Mouse (Mus musculus) CH12.LX (cell line): Measurements from ENCODE around the gene Atp6v0b. TPM values are rescaled to one million over a fixed set of nuclear protein-coding genes. Genes with fewer than 3 reads are reported as not detected.

ENCODE experiments used
- DNase-seq: peaks from one replicate; pipeline ENCODE4 v3.0.0-alpha.2; 2013; ENCODE audit errors: extremely low read depth
- H3K27ac ChIP-seq: 2 replicates; pipeline ENCODE4 v1.5.1; 2012; ENCODE audit warnings: low read depth, mild to moderate bottlenecking, control low read depth, moderate library complexity; ENCODE audit not compliant: insufficient read depth
- H3K27me3 ChIP-seq: replicated peaks from 2 replicates; pipeline ENCODE3; 2012; ENCODE audit warnings: inconsistent platforms
- H3K36me3 ChIP-seq, 2 experiments: replicated peaks in 1 of 2; 2 replicates each; pipeline versions ENCODE3 to v1.6.1; 2012; ENCODE audit warnings: inconsistent platforms in 1 of 2, low read length in 1 of 2, mild to moderate bottlenecking in 1 of 2, mixed read lengths in 1 of 2, moderate library complexity in 1 of 2; ENCODE audit not compliant: control insufficient read depth in 1 of 2, insufficient read depth in 1 of 2
- H3K4me1 ChIP-seq, 2 experiments: 2 replicates each; pipeline ENCODE4 v1.6.1; 2012; ENCODE audit warnings: inconsistent platforms in 1 of 2, moderate library complexity in 1 of 2; ENCODE audit not compliant: insufficient read depth in 2 of 2, control insufficient read depth in 1 of 2
- H3K4me2 ChIP-seq: 2 replicates; pipeline ENCODE4 v1.6.1; 2012; ENCODE audit warnings: low read depth, mild to moderate bottlenecking, control low read depth; ENCODE audit not compliant: poor library complexity, insufficient read depth, severe bottlenecking
- H3K4me3 ChIP-seq, 3 experiments: fragments of 150-350 bp in 1 of 3; sonication (generic) in 1 of 3; replicated peaks in 1 of 3; 2 replicates each; pipeline versions ENCODE3 to v1.5.1; 2011 to 2012; ENCODE audit warnings: low read depth in 2 of 3, low read length in 2 of 3, mild to moderate bottlenecking in 2 of 3, moderate library complexity in 2 of 3, control low read depth in 1 of 3, improper control_type of control experiment in 1 of 3, inconsistent platforms in 1 of 3, mixed read lengths in 1 of 3; ENCODE audit not compliant: poor library complexity in 1 of 3
- H3K79me2 ChIP-seq: replicated peaks from 2 replicates; pipeline ENCODE4 v1.6.1; 2012; ENCODE audit warnings: mild to moderate bottlenecking, moderate library complexity; ENCODE audit not compliant: control insufficient read depth, poor library complexity, insufficient read depth, severe bottlenecking; ENCODE audit errors: extremely low read depth
- H3K9ac ChIP-seq: 2 replicates; pipeline ENCODE4 v1.6.1; 2012; ENCODE audit warnings: low read depth, mild to moderate bottlenecking, control low read depth, moderate library complexity; ENCODE audit not compliant: insufficient read depth
- H3K9me3 ChIP-seq: replicated peaks from 2 replicates; pipeline ENCODE3; 2012; ENCODE audit warnings: low read length, inconsistent platforms, mixed read lengths
- BHLHE40 ChIP-seq: IDR thresholded peaks from 2 replicates; pipeline ENCODE4 v1.6.1; 2011; ENCODE audit warnings: mild to moderate bottlenecking, low read depth, low read length, improper control_type of control experiment
- CHD1 ChIP-seq: IDR thresholded peaks from 2 replicates; pipeline ENCODE4 v1.6.1; 2012; ENCODE audit warnings: low read depth, low read length, improper control_type of control experiment, inconsistent platforms
- ELF1 ChIP-seq: IDR thresholded peaks from 2 replicates; pipeline ENCODE4 v1.6.1; 2014; ENCODE audit warnings: low read depth, mild to moderate bottlenecking, inconsistent platforms, low read length, improper control_type of control experiment
- ETS1 ChIP-seq: conservative IDR thresholded peaks from 2 replicates; pipeline ENCODE4 v1.6.1; 2012; ENCODE audit warnings: low read depth, mild to moderate bottlenecking, inconsistent platforms, low read length, improper control_type of control experiment, moderate library complexity
- GABPA ChIP-seq: IDR thresholded peaks from 2 replicates; pipeline ENCODE4 v1.6.1; 2012; ENCODE audit warnings: low read depth, low read length, improper control_type of control experiment, inconsistent platforms; ENCODE audit not compliant: insufficient replicate concordance
- IRF4 ChIP-seq: IDR thresholded peaks from 2 replicates; pipeline ENCODE4 v1.6.1; 2014; ENCODE audit warnings: low read depth, mild to moderate bottlenecking, inconsistent platforms, low read length, improper control_type of control experiment
- JUND ChIP-seq: conservative IDR thresholded peaks from 2 replicates; pipeline ENCODE4 v1.6.1; 2011; ENCODE audit warnings: low read depth, low read length, improper control_type of control experiment
- MAFK ChIP-seq: IDR thresholded peaks from 2 replicates; pipeline ENCODE4 v1.6.1; 2011; ENCODE audit warnings: low read length, improper control_type of control experiment; ENCODE audit not compliant: insufficient replicate concordance
- MAX ChIP-seq: IDR thresholded peaks from 2 replicates; pipeline ENCODE4 v1.6.1; 2011; ENCODE audit warnings: low read length, improper control_type of control experiment
- MAZ ChIP-seq: IDR thresholded peaks from 2 replicates; pipeline ENCODE4 v1.6.1; 2012; ENCODE audit warnings: low read depth, mild to moderate bottlenecking, inconsistent platforms, low read length, improper control_type of control experiment, moderate library complexity
- MXI1 ChIP-seq: IDR thresholded peaks from 2 replicates; pipeline ENCODE4 v1.6.1; 2011; ENCODE audit warnings: mild to moderate bottlenecking, low read depth, low read length, improper control_type of control experiment
- MYC ChIP-seq: IDR thresholded peaks from 2 replicates; pipeline ENCODE4 v1.6.1; 2011; ENCODE audit warnings: low read depth, mild to moderate bottlenecking, improper control_type of control experiment, low read length
- NELFE ChIP-seq: IDR thresholded peaks from 2 replicates; pipeline ENCODE4 v1.6.1; 2011; ENCODE audit warnings: low read depth, low read length, improper control_type of control experiment
- PAX5 ChIP-seq: IDR thresholded peaks from 2 replicates; pipeline ENCODE4 v1.6.1; 2012; ENCODE audit warnings: low read length, inconsistent platforms, mixed read lengths
- POLR2A ChIP-seq: IDR thresholded peaks from 2 replicates; pipeline ENCODE4 v1.6.1; 2011; ENCODE audit warnings: low read depth, mild to moderate bottlenecking, improper control_type of control experiment, low read length
- TCF12 ChIP-seq: IDR thresholded peaks from 2 replicates; pipeline ENCODE4 v1.6.1; 2014; ENCODE audit warnings: low read depth, mild to moderate bottlenecking, inconsistent platforms, low read length, improper control_type of control experiment
- UBTF ChIP-seq: IDR thresholded peaks from 2 replicates; pipeline ENCODE4 v1.6.1; 2012; ENCODE audit warnings: low read depth, mild to moderate bottlenecking, inconsistent platforms, low read length, improper control_type of control experiment, moderate library complexity
- ZNF384 ChIP-seq: IDR thresholded peaks from 2 replicates; pipeline ENCODE4 v1.6.1; 2012; ENCODE audit warnings: low read depth, low read length, improper control_type of control experiment, inconsistent platforms
- dilution Hi-C: fragments of 300-500 bp; cut with MboI; formaldehyde crosslinking; loops from 2 replicates; pipeline ENCODE4 v1.14.3; 2020; ENCODE audit warnings: low sequenced_read_pairs; ENCODE audit not compliant: extremely low pct_unique_long_range_greater_than_20kb, extremely low pct_ligation_motif_present
- in situ Hi-C: fragments of 300-500 bp; cut with MboI; formaldehyde crosslinking; loops from 3 replicates; pipeline ENCODE4 v1.14.3; 2019; ENCODE audit warnings: low sequenced_read_pairs, low pct_ligation_motif_present, low pct_unique_long_range_greater_than_20kb, mixed read lengths
- polyA plus RNA-seq: library from polyadenylated mRNA; unstranded; fragments of >175 nt; gene quantifications from 2 replicates; pipeline ENCODE4 v1.2.1, GENCODE M21; 2012; ENCODE audit warnings: low read depth; ENCODE audit not compliant: insufficient read length
- total RNA-seq, 2 experiments: library from RNA; depleted of rRNA; stranded (reverse); fragments of 300-350 nt in 1 of 2; fragments of >200 nt in 1 of 2; gene quantifications; 2 replicates each; pipeline ENCODE4 v1.2.3; 2012 to 2014

The Atp6v0b gene
- total and polyA plus RNA-seq, 3 experiments: 176 to 202 (median 186) TPM

- Histone ChIP-seq H3K79me2 (peaks cover 14% of the 10 kb centered on the region), H3K9ac (no peak within 1 kb of the TSS), H3K27ac (no peak within 1 kb of the TSS), H3K9me3 (no peaks in the 10 kb centered on the region), H3K27me3 (no peaks in the 10 kb centered on the region), H3K4me3 (no peak within 1 kb of the TSS), H3K36me3 (peaks cover 27 to 77% of the 10 kb centered on the region in 2 experiments), H3K4me2 (no peak within 1 kb of the TSS), H3K4me1 (peaks cover 3 to 17% of the 10 kb centered on the region in 2 experiments; a peak in 3 of 4 replicates)
- TF ChIP-seq CHD1 (no peak), MAFK (no peak), JUND (no peak), PAX5 (no peak), BHLHE40 (no peak), MYC (no peak), IRF4 (no peak), MAX (no peak), ETS1 (no peak), MXI1 (no peak), ZNF384 (no peak), GABPA (no peak), MAZ (no peak), UBTF (no peak), POLR2A (no peak), NELFE (no peak), TCF12 (no peak)
- in situ Hi-C loops: no loop called here
- DNase-seq: no peak
- dilution Hi-C loops: no loop called here
Measured at GRCm38 (mm10) chr4:117882701-117883691, 4.1 kb downstream of the Atp6v0b start, which contains the start of gene B4galt2. Gene B4galt2 (minus strand): TSS chr4:117883487.

- DNase-seq: no peak
- TF ChIP-seq ELF1 (no peak), MXI1 (no peak)
- TF ChIP-seq, all 38 proteins: peak for 0
- Histone ChIP-seq H3K9me3 (no peaks in the 10 kb centered on the region), H3K4me3 (no peak overlapping the region), H3K9ac (no peak overlapping the region), H3K79me2 (no peaks in the 10 kb centered on the region), H3K27me3 (no peaks in the 10 kb centered on the region), H3K36me3 (peaks cover 13 to 91% of the 10 kb centered on the region in 2 experiments), H3K4me1 (no peaks in the 10 kb centered on the region), H3K4me2 (no peak overlapping the region), H3K27ac (no peak overlapping the region)
- dilution Hi-C loops: no loop called here
- in situ Hi-C loops: no loop called here
Measured at GRCm38 (mm10) chr4:117878703-117879102, 8.4 kb downstream of the Atp6v0b start.
